Mouse (Mus musculus): ENCODE measurements around the gene Mcts2. TPM values are rescaled to one million over a fixed set of nuclear protein-coding genes. Genes with fewer than 3 reads are reported as not detected.
A peak's percentile ranks its signal among the peaks of the same experiment; 100 is the strongest.

Gene Mcts2
- polyA plus RNA-seq, 1 experiment from 2014 or later, result 40.5 TPM

DNA sequence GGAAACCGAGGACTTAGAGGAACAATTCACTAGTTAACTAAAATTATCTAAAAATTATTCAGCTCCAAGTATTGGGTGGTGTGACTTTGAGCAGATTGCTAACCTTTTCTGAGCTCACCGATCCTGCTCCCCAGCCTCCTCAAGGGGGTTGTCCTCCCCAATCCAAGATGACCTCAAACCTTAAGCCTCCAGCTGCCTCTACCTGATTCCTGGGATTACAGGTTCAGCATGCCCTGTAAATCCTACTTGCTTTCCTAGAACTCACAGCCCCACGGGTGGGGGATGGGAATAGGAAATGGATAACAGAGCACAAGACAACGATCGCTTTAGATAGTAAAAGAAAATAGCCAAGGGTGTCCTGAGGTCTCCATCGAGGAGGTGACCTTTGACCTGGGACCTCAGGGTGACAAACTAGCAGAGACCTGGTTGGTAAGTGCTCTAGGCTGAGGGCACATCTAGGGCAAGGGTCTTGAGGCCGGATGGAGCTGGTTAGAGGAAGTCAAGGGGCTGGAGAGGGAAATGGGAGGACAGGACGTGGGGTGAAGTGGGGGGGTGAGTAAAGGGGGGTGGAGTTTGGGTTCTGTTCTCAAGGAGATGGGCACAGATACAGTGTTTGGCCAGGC lies 42.3 kb downstream of the Mcts2 start:
- H3K4me1 ChIP-seq, result peaks cover 46% of the 10 kb centered on the region
- H3K27ac ChIP-seq, result peak overlapping the region; percentile 78
- no peak; the same call in 1 of the 2 replicates for ATAC-seq (ENCODE audit: low FRiP score)
- H3K27me3 ChIP-seq, result no peaks in the 10 kb centered on the region
- no peak overlapping the region for H3K4me3 ChIP-seq
- no peaks in the 10 kb centered on the region for H3K9me3 ChIP-seq (replicated peaks)
- WGBS, result 41% methylated on average over 8 of the region's 8 CpGs
- H3K36me3 ChIP-seq, result no peaks in the 10 kb centered on the region
- no peak overlapping the region for H3K9ac ChIP-seq
- no peak overlapping the region for H3K4me2 ChIP-seq (replicated peaks)

DNA sequence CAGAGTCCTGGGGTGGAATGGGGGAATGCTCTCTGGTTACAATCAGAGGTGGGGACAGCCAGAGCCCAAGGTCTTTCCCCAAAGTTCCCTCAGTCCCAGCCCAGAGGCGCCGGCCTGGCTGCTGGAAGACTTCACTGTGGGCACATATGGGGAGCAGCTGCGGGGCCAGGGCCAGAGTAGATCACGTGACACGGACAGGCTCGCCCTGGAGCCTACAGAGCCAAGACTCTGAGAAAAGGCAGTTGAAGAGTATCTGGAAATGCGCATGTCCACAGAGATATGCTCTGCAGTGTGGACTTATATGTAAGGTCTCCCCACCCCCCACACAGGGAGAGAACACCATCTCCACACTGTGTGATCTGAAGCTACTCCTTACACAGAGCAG lies 42.8 kb downstream of the Mcts2 start:
- peak; percentile 39 for ATAC-seq (ENCODE audit: low FRiP score)
- peak overlapping the region; percentile 78 for H3K27ac ChIP-seq

DNA sequence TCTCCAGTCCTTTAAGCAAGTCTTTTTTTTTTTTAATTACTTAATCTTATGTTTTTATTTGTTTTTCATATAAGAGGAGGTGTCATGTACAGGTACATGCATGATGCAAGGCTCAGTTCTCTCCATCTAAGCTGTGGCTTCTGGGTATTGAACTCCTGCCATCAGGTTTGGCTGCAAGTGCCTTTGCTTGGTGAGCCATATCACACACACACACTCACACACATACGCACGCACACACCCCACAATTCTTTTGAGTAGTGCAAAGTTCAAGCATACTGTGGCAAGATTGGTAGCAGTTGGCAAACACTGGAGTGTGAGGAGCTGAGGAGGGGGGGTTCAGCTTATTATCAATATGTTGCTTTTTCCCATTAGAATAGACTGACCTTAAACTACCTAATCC lies 46.4 kb downstream of the Mcts2 start:
- no peak overlapping the region for H3K9ac ChIP-seq
- no peak overlapping the region for H3K4me3 ChIP-seq
- 90% methylated on average over 2 of the region's 2 CpGs for WGBS
- H3K27me3 ChIP-seq, result no peaks in the 10 kb centered on the region
- ATAC-seq (ENCODE audit: low FRiP score), result no peak
- no peaks in the 10 kb centered on the region for H3K9me3 ChIP-seq (replicated peaks)
- H3K36me3 ChIP-seq, result no peaks in the 10 kb centered on the region
- peaks cover 50% of the 10 kb centered on the region for H3K4me1 ChIP-seq
- H3K4me2 ChIP-seq (replicated peaks), result no peak overlapping the region
- no peak overlapping the region for H3K27ac ChIP-seq

More for the DNA sequence above, 42.8 kb downstream of the Mcts2 start:
- H3K4me3 ChIP-seq, result no peak overlapping the region
- peaks cover 46% of the 10 kb centered on the region for H3K4me1 ChIP-seq
- H3K36me3 ChIP-seq, result no peaks in the 10 kb centered on the region
- WGBS, result 31% methylated on average over 7 of the region's 7 CpGs
- H3K4me2 ChIP-seq (replicated peaks), result no peak overlapping the region
- H3K9me3 ChIP-seq (replicated peaks), result no peaks in the 10 kb centered on the region
- H3K9ac ChIP-seq, result no peak overlapping the region
- H3K27me3 ChIP-seq, result no peaks in the 10 kb centered on the region

DNA sequence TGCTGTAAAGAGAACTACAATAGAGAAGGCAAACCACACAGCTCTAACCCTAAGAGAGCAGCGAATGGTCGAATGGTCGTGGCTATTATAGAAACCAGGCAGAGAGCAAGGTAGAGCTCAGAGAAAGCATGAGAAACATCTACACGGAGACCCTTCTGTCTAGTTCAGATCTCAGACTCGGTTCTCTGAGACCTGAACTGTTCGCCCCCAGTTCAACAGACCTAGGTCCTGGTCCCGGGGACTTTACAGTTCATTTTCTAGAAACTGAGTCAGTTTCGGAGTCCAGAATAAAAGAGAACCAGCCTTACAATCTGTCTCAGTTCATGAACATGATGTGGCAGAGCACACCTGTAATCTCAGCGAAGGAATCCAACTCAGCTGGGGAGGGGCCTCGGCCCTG lies 47.7 kb downstream of the Mcts2 start:
- WGBS, result 10% methylated on average over 10 of the region's 10 CpGs
- Histone ChIP-seq H3K9me3 (replicated peaks) (no peaks in the 10 kb centered on the region), H3K4me1 (peaks cover 49% of the 10 kb centered on the region), H3K27me3 (no peaks in the 10 kb centered on the region), H3K4me3 (peak overlapping the region; percentile 49), H3K9ac (peak overlapping the region; percentile 49; the same call in 1 of the 2 replicates), H3K36me3 (no peaks in the 10 kb centered on the region), H3K4me2 (replicated peaks) (peak overlapping the region; percentile 65), H3K27ac (peak overlapping the region; percentile 82)
- ATAC-seq (ENCODE audit: low FRiP score), result no peak

DNA sequence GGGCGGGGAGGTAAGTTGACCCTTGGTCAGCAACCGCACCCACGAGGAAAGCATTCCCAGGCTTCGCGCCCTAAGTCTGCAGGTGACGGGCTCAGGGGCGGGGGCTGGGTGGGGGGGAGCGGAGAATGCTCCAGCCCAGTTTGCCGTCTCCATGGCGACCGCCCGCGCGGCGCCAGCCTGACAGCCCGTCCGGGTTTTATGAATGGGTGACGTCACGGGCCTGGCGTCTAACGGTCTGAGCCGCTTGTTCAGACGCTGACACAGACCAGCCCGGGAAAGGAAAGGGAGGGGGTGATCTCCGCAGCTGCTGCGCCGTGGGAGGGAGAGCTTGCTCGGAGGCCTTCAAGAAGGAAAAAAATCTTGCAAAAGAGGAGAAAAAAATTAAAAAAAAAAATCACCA lies 48.1 kb downstream of the Mcts2 start:
- Histone ChIP-seq H3K27me3 (no peaks in the 10 kb centered on the region), H3K4me1 (peaks cover 49% of the 10 kb centered on the region), H3K4me2 (replicated peaks) (peak overlapping the region; percentile 65), H3K4me3 (peak overlapping the region; percentile 49), H3K36me3 (no peaks in the 10 kb centered on the region), H3K9ac (peak overlapping the region; percentile 55), H3K9me3 (replicated peaks) (no peaks in the 10 kb centered on the region), H3K27ac (peak overlapping the region; percentile 82)
- WGBS, result 2% methylated on average over 28 of the region's 28 CpGs
- peak; percentile 87 for ATAC-seq (ENCODE audit: low FRiP score)

DNA sequence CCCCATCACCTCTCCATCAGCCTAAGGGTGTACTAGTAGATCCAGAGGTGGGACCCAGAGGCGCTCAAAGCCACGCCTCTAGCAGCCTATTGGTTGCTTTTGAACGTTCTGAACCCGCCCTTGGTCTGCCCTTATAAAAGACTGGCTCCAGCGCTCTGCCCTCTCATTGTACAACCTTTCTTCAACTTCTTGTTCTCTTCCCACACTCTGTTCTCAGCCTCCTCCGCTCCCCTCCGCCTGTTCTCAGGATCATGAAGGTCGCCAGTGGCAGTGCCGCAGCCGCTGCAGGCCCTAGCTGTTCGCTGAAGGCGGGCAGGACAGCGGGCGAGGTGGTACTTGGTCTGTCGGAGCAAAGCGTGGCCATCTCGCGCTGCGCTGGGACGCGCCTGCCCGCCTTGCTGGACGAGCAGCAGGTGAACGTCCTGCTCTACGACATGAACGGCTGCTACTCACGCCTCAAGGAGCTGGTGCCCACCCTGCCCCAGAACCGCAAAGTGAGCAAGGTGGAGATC lies 49.3 kb downstream of the Mcts2 start, which contains the start of gene Id1:
Id1 (plus strand) TSS at position 162 of the 512 bp plus-strand sequence.
- WGBS, result under 1% methylated on average over 28 of the region's 28 CpGs

DNA sequence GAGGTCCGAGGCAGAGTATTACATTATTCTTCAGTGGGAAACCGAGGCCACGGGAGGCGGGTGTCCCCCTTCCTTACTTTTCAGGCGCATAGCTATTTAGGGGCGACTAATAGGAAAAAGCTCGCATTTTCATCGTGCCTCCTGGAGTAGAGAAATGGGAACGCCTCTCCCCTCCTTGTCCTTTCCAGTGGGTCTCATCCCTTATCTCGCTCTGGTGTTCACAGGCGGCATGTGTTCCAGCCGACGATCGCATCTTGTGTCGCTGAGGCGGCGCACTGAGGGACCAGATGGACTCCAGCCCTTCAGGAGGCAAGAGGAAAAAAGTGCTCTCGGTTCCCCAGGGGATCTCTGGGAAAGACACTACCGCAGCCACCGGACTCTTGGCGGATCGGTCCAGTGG lies 49.9 kb downstream of the Mcts2 start:
- Histone ChIP-seq H3K27me3 (no peaks in the 10 kb centered on the region), H3K36me3 (no peaks in the 10 kb centered on the region), H3K9me3 (replicated peaks) (no peaks in the 10 kb centered on the region), H3K4me2 (replicated peaks) (peak overlapping the region; percentile 65), H3K9ac (peak overlapping the region; percentile 70), H3K27ac (peak overlapping the region; percentile 82), H3K4me1 (peaks cover 58% of the 10 kb centered on the region), H3K4me3 (peak overlapping the region; percentile 49)
- under 1% methylated on average over 22 of the region's 22 CpGs for WGBS
- ATAC-seq (ENCODE audit: low FRiP score), result no peak

More for the DNA sequence above, 49.3 kb downstream of the Mcts2 start, which contains the start of gene Id1:
- no peaks in the 10 kb centered on the region for H3K9me3 ChIP-seq (replicated peaks)
- peak within 1 kb of the TSS; percentile 65 for H3K4me2 ChIP-seq (replicated peaks)
- peaks cover 53% of the 10 kb centered on the region for H3K4me1 ChIP-seq
- H3K9ac ChIP-seq, result peak within 1 kb of the TSS; percentile 70
- peak within 1 kb of the TSS; percentile 49 for H3K4me3 ChIP-seq
- H3K27ac ChIP-seq, result peak within 1 kb of the TSS; percentile 82
- no peaks in the 10 kb centered on the region for H3K36me3 ChIP-seq
- no peaks in the 10 kb centered on the region for H3K27me3 ChIP-seq
- peak; percentile 60 for ATAC-seq (ENCODE audit: low FRiP score)

Other genes starting within 250 kb of the Mcts2 start
- gene Defb23, start 222.4 kb upstream of the Mcts2 start, polyA plus RNA-seq (2016; fragmentation: Nextera tagmentation; extraction: Ambion mirVana), result not detected in 2 replicates
- not detected in 2 replicates for gene Defb20, start 210.0 kb upstream of the Mcts2 start, polyA plus RNA-seq (2016; fragmentation: Nextera tagmentation; extraction: Ambion mirVana)
- not detected in 2 replicates for gene Defb22, start 196.9 kb upstream of the Mcts2 start, polyA plus RNA-seq (2016; fragmentation: Nextera tagmentation; extraction: Ambion mirVana)
- not detected in 2 replicates for gene Defb26, start 175.3 kb upstream of the Mcts2 start, polyA plus RNA-seq (2016; fragmentation: Nextera tagmentation; extraction: Ambion mirVana)
- gene Defb28, start 168.8 kb upstream of the Mcts2 start, polyA plus RNA-seq (2016; fragmentation: Nextera tagmentation; extraction: Ambion mirVana), result not detected in 2 replicates
- gene Defb29, start 146.9 kb upstream of the Mcts2 start, polyA plus RNA-seq (2016; fragmentation: Nextera tagmentation; extraction: Ambion mirVana), result not detected in 2 replicates
- not detected in 2 replicates for gene Gm17416, start 117.7 kb upstream of the Mcts2 start, polyA plus RNA-seq (2016; fragmentation: Nextera tagmentation; extraction: Ambion mirVana)
- gene Defb21, start 114.3 kb upstream of the Mcts2 start, polyA plus RNA-seq (2016; fragmentation: Nextera tagmentation; extraction: Ambion mirVana), result not detected in 2 replicates
- not detected in 2 replicates for gene Defb19, start 106.7 kb upstream of the Mcts2 start, polyA plus RNA-seq (2016; fragmentation: Nextera tagmentation; extraction: Ambion mirVana)
- gene Defb45, start 87.6 kb upstream of the Mcts2 start, polyA plus RNA-seq (2016; fragmentation: Nextera tagmentation; extraction: Ambion mirVana), result not detected in 2 replicates
- gene Defb36, start 82.7 kb upstream of the Mcts2 start, polyA plus RNA-seq (2016; fragmentation: Nextera tagmentation; extraction: Ambion mirVana), result not detected in 2 replicates
- gene Defb25, start 64.0 kb upstream of the Mcts2 start, polyA plus RNA-seq (2016; fragmentation: Nextera tagmentation; extraction: Ambion mirVana), result not detected in 2 replicates
- 0.72 and 0.82 TPM in 2 replicates for gene Rem1, start 60.1 kb upstream of the Mcts2 start, polyA plus RNA-seq (2016; fragmentation: Nextera tagmentation; extraction: Ambion mirVana)
- 153 and 157 TPM in 2 replicates for gene H13, start 17.6 kb upstream of the Mcts2 start, polyA plus RNA-seq (2016; fragmentation: Nextera tagmentation; extraction: Ambion mirVana)
- gene Id1, start 49.2 kb downstream of the Mcts2 start, polyA plus RNA-seq (2016; fragmentation: Nextera tagmentation; extraction: Ambion mirVana), result 157 and 159 TPM in 2 replicates
- 5.0 and 5.3 TPM in 2 replicates for gene Cox4i2, start 67.1 kb downstream of the Mcts2 start, polyA plus RNA-seq (2016; fragmentation: Nextera tagmentation; extraction: Ambion mirVana)
- 155 and 166 TPM in 2 replicates for gene Bcl2l1, start 144.7 kb downstream of the Mcts2 start, polyA plus RNA-seq (2016; fragmentation: Nextera tagmentation; extraction: Ambion mirVana)
- gene Tpx2, start 160.9 kb downstream of the Mcts2 start, polyA plus RNA-seq (2016; fragmentation: Nextera tagmentation; extraction: Ambion mirVana), result 81.5 and 87.9 TPM in 2 replicates
- 0.10 TPM in 1 of 2 replicates, not detected in the other for gene Mylk2, start 224.3 kb downstream of the Mcts2 start, polyA plus RNA-seq (2016; fragmentation: Nextera tagmentation; extraction: Ambion mirVana)
- gene Foxs1, start 246.2 kb downstream of the Mcts2 start, polyA plus RNA-seq (2016; fragmentation: Nextera tagmentation; extraction: Ambion mirVana), result 1.3 and 2.5 TPM in 2 replicates

Measured in hindbrain, embryonic 12.5 days (tissue).